Mouse (Mus musculus) thymus, adult 18-20 months (tissue): ENCODE data around the gene Lipo3.
A peak's percentile ranks its signal among the peaks of the same experiment; 100 is the strongest.
"Not testable (repeated sequence)": the region's sequence is repeated elsewhere in the genome, so short reads cannot be mapped to it uniquely, and the experiment has no call there.

ENCODE experiments used
- DNase-seq, 2 experiments: peaks; one replicate each; pipeline ENCODE4 v3.0.0; 2022; ENCODE audit warnings: mixed read lengths in 2 of 2

Gene Lipo3

DNA sequence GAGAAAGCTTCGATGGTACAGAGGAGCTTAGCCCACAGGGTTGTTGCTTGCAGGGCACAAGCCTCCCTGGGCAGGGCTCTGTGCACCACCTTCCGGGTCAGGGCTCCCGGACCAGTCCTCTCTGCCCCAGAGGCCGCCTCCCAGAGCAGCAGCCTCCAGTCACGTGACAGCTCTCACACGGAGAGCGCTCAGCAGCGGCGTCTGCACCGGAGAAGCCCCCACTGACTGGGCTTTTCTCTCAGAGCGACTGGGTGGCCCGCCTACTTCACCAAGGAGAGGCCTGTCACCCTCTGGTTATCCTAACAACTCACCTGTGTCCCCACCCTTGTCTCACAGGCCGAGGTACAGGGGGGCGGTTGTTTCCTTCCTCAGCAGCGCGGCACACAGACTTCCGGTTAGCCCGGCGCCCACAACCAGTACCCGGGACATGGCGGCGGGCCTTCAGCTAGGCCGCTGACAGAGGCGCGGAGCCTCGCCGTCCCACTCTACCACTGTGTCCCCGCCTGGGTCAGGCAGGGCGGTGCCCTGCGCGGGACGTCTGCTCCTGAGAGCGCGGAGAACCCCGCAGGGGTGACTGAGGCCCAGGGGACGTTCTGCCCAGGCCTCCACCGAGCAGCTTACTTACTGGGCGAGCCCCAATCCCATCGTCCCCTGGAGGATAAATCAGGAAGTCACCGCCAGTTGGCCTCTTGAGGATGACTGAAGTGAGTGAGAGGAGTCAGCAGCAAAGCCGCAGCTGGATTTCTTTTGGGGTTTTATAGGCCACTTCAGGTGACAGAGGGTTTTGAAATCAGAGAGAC, at the start of gene Lipo3:
Gene Lipo3, minus strand, starts transcription at position 665 of the 800 bp plus-strand sequence.
- DNase-seq = peak; percentile 2 to 8

DNA sequence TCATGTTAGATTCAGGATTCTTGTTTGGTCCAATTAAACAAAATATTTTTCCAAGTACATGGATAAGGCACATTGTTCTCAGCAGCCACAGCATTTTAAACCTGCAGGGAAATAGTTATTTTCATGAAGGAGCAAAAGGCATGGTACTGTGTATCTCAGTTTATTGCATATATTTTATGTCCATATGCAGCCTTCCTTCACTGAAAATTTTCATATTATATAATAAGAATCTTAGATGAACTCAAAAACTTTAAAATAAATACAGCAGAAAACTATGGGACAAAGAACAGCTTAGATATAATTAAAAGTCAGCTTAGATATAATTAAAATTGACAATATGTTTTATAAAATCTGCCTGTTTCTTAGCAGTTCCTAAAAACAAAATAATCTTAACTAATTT, 25.6 kb upstream of the Lipo3 start, which contains the start of gene Lipo1:
Gene Lipo1, minus strand, starts transcription at position 101 of the 400 bp plus-strand sequence.
- not testable (repeated sequence) for DNase-seq

DNA sequence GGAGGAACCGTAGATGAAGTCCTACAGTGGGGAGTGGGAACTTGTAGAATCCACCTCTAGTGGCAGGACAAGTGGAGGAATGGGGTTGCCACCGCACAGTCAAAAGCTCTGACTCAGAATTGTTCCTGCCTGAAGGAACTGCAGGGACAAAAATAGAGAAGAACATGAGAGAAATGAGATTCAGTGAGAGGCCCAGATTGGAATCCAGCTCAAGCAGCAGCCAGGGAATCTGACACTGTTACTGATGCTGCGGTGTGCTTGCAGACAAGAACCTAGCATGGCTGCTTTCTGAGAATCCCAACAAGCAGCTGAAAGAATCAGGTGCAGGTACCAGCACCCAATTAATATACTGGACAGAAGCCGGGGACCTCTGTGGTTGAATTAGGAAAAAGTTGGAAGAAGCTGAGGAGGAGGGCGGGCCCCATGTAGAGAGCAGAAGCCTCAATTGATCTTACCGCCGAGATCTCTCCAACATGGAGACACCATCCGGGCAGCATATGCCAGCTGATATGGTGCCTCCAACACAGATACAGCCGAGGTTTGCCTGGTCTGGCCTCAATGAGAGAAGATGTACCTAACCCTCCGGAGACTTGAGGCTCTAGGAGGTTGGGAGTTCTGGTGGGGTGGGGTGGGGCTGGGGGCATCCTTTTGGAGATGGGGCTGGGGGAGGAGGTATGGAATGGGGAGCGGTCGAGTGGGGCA, 25.0 kb upstream of the Lipo3 start:
- DNase-seq = no peak

DNA sequence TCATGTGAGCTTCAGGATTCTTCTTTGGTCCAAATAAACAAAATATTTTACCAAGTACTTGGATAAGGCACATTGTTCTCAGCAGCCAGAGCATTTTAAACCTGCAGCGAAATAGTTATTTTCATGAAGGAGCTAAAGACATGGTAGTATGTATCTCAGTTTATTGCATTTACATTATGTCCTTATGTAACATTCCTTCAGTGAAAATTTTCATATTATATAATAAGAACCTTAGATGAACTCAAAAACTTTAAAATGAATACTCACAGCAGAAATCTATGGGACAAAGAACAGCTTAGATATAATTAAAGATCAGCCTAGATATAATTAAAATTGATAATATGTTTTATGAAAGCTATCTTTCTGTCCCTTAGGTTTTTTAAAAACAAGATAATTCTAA, 10.5 kb downstream of the Lipo3 start, which contains the start of gene Lipo2:
Gene Lipo2, minus strand, starts transcription at position 101 of the 400 bp plus-strand sequence.
- not testable (repeated sequence) for DNase-seq

DNA sequence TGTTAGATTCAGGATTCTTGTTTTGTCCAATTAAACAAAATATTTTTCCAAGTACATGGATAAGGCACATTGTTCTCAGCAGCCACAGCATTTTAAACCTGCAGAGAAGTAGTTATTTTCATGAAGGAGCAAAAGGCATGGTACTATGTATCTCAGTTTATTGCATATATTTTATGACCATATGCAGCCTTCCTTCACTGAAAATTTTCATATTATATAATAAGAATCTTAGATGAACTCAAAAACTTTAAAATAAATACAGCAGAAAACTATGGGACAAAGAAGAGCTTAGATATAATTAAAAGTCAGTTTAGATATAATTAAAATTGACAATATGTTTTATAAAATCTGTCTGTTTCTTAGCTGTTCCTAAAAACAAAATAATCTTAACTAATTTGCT, 136.6 kb downstream of the Lipo3 start, which contains the start of gene Gm8978:
Gene Gm8978, minus strand, starts transcription at position 101 of the 400 bp plus-strand sequence.
- DNase-seq = not testable (repeated sequence)

DNA sequence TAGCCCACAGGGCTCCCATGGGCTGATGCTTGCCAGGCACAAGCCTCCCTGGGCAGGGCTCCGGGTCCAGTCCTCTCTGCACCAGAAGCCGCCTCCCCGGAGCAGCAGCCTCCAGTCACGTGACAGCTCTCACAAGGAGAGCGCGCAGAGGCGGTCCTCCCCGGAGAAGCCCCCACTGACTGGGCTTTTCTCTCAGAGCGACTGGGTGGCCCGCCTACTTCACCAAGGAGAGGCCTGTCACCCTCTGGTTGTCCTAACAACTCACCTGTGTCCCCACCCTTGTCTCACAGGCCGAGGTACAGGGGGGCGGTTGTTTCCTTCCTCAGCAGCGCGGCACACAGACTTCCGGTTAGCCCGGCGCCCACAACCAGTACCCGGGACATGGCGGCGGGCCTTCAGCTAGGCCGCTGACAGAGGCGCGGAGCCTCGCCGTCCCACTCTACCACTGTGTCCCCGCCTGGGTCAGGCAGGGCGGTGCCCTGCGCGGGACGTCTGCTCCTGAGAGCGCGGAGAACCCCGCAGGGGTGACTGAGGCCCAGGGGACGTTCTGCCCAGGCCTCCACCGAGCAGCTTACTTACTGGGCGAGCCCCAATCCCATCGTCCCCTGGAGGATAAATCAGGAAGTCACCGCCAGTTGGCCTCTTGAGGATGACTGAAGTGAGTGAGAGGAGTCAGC, 172.0 kb downstream of the Lipo3 start:
- DNase-seq = peak; percentile 13 to 35

DNA sequence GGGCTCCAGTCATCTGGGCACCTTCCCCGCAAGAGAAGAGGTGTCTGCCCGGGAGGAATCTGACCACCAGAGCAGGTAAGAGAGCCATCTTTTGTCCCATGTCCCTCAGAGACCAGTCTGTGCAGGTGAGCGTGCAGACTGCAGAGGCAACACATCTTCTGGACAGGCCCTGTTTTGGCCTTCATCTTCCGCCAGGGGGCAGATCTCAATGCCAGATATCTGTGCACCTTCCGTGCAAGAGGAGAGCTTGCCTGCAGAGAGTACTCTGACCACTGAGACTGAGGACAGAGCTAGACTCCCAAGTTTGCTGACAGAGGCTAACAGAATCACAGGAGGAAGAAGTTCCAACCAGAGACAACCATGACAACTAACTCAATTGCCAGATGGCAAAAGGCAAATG, 193.2 kb downstream of the Lipo3 start:
- not testable (repeated sequence) for DNase-seq

DNA sequence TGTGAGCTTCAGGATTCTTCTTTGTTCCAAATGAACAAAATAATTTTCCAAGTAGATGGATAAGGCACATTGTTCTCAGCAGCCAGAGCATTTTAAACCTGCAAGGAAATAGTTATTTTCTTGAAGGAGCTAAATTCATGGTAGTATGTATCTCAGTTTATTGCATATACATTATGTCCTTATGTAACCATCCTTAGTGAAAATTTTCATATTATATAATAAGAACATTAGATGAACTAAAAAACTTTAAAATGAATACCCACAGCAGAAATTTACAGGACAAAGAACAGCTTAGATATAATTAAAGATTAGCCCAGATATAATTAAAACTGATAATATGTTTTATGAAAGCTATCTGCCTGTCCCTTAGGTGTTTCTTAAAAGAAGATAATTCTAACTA, 244.1 kb downstream of the Lipo3 start, which contains the start of gene Lipo4:
Gene Lipo4, minus strand, starts transcription at position 101 of the 400 bp plus-strand sequence.
- no peak for DNase-seq
